Mouse (Mus musculus): ENCODE measurements around the gene Tfap2d. TPM values are rescaled to one million over a fixed set of nuclear protein-coding genes. Genes with fewer than 3 reads are reported as not detected.

Tfap2d gene
- total RNA-seq (2021) (not detected), polyA plus RNA-seq (2012; rRNA removed) (not detected in 2 replicates)
- long read RNA-seq = 0 reads

- DNase-seq = no peak
Observed at GRCm38 (mm10) chr1:19102631-19103030, at the start of gene Tfap2d. Gene Tfap2d (plus strand): TSS chr1:19103022.

GRCm38 (mm10) chr1:19056300-19056699 lies 46.5 kb upstream of the Tfap2d start:
- DNase-seq = no peak

GRCm38 (mm10) chr1:19056861-19057260 lies 46.0 kb upstream of the Tfap2d start:
- no peak for DNase-seq

GRCm38 (mm10) chr1:19088078-19088477 lies 14.7 kb upstream of the Tfap2d start:
- no peak for DNase-seq

GRCm38 (mm10) chr1:19096921-19097320 lies 5.9 kb upstream of the Tfap2d start:
- no peak for DNase-seq

GRCm38 (mm10) chr1:19103316-19103715 lies 494 bp downstream of the Tfap2d start:
- no peak for DNase-seq

GRCm38 (mm10) chr1:19103776-19104142 lies 937 bp downstream of the Tfap2d start:
- no peak for DNase-seq

GRCm38 (mm10) chr1:19104143-19104857 lies 1.5 kb downstream of the Tfap2d start:
- DNase-seq = no peak

GRCm38 (mm10) chr1:19106401-19106800 lies 3.6 kb downstream of the Tfap2d start:
- no peak for DNase-seq

- DNase-seq = no peak
Observed at GRCm38 (mm10) chr1:19106841-19107800, 4.3 kb downstream of the Tfap2d start.

GRCm38 (mm10) chr1:19107801-19108200 lies 5.0 kb downstream of the Tfap2d start:
- DNase-seq = no peak

GRCm38 (mm10) chr1:19109711-19110110 lies 6.9 kb downstream of the Tfap2d start:
- DNase-seq = no peak

GRCm38 (mm10) chr1:19110211-19110610 lies 7.4 kb downstream of the Tfap2d start:
- no peak for DNase-seq

GRCm38 (mm10) chr1:19111020-19111419 lies 8.2 kb downstream of the Tfap2d start:
- no peak for DNase-seq

- DNase-seq = no peak
Observed at GRCm38 (mm10) chr1:19178742-19179397, 76.0 kb downstream of the Tfap2d start.

GRCm38 (mm10) chr1:19205649-19206048 lies 102.8 kb downstream of the Tfap2d start:
- DNase-seq = no peak

- DNase-seq = no peak
Observed at GRCm38 (mm10) chr1:19206194-19206593, 103.4 kb downstream of the Tfap2d start.

- no peak for DNase-seq
Observed at GRCm38 (mm10) chr1:19207611-19208010, 104.8 kb downstream of the Tfap2d start.

GRCm38 (mm10) chr1:19208641-19209358 lies 106.0 kb downstream of the Tfap2d start, which contains the start of gene Tfap2b:
Gene Tfap2b (plus strand): TSS chr1:19208914.
- no peak for DNase-seq

GRCm38 (mm10) chr1:19209359-19209745 lies 106.5 kb downstream of the Tfap2d start:
- DNase-seq = no peak

- DNase-seq = no peak
Observed at GRCm38 (mm10) chr1:19209776-19210175, 107.0 kb downstream of the Tfap2d start.
